Mouse (Mus musculus): ENCODE measurements at regions not wholly inside any gene's neighbourhood (a gene's known extent, or its start where the extent isn't known, plus 50 kb on each side); places are given as distances from the start of the nearest gene placed in this dataset.

DNA sequence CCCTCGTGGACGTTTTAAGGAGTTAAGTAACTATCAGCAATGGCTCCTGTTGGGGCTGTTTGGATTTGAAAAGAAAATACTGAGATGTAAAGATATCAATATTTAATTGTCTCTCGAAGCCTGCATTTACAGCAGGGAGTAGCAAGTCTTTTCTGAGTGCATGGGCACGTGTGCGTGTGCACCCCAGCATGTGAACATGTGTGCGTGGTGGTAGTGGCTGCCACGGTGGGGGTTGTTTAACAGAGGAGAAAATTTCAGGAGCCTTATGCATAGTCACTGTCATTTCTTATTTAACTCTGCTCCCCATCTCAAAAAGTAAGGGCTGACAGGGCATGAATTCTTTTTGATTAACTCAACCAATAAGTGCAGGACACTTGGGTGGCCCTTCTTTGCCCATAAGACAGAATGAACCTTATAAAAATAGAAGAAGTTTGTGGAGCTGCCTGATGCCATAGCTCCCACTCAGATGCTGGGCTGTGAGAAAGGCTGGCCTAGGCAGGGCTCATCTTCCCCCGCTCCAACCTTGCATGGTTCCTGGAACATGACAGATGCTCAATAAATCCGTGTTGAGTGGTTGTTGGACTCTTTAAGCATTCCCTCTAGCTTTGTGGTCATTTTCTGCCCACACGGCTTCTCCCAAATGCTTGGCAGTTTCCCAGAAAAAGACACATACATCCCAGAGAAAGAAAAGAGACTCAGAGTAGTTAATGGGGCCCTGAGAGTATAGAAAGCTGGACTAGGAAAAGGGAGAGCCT lies 294.2 kb upstream of the Gm4791 start:
- Histone ChIP-seq H3K4me1 (ENCODE audit: control insufficient read depth, insufficient read depth, low read length) (no peaks in the 10 kb centered on the region), H3K27ac (ENCODE audit: insufficient read depth, low read depth, low read length) (no peak overlapping the region), H3K4me3 (ENCODE audit: insufficient read depth, low read length) (no peak overlapping the region)
- no peak for TF ChIP-seq POLR2A (IDR thresholded peaks at IDR 0.05; ENCODE audit: borderline replicate concordance, low read depth, low read length)
- TF ChIP-seq CTCF (IDR thresholded peaks at IDR 0.05; ENCODE audit: low read depth, low read length): no peak

DNA sequence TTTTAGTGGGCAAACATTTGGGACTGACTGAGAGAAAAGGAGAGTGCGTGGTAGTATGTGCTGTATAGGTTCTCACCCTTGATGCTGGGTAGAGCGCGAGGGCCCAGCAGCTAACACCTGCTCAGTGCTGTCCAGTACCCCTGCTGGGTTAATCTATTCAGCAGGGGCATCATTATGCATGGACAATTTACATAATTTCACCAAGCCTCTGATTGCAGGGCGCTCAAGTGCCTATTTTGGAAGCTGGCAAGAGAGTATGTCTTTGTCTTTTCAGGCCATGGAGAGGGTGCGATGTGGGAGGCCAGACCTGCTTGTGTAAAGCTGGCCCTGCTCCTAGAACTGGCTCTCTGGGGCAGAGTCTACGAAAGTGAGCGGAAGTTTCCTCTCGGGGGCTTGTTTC lies 294.9 kb upstream of the Gm4791 start:
- Histone ChIP-seq H3K4me1 (ENCODE audit: control insufficient read depth, insufficient read depth, low read length) (no peaks in the 10 kb centered on the region), H3K4me3 (ENCODE audit: insufficient read depth, low read length) (no peak overlapping the region), H3K27ac (ENCODE audit: insufficient read depth, low read depth, low read length) (no peak overlapping the region)
- TF ChIP-seq CTCF (IDR thresholded peaks at IDR 0.05; ENCODE audit: low read depth, low read length) (no peak), POLR2A (IDR thresholded peaks at IDR 0.05; ENCODE audit: borderline replicate concordance, low read depth, low read length) (no peak)

DNA sequence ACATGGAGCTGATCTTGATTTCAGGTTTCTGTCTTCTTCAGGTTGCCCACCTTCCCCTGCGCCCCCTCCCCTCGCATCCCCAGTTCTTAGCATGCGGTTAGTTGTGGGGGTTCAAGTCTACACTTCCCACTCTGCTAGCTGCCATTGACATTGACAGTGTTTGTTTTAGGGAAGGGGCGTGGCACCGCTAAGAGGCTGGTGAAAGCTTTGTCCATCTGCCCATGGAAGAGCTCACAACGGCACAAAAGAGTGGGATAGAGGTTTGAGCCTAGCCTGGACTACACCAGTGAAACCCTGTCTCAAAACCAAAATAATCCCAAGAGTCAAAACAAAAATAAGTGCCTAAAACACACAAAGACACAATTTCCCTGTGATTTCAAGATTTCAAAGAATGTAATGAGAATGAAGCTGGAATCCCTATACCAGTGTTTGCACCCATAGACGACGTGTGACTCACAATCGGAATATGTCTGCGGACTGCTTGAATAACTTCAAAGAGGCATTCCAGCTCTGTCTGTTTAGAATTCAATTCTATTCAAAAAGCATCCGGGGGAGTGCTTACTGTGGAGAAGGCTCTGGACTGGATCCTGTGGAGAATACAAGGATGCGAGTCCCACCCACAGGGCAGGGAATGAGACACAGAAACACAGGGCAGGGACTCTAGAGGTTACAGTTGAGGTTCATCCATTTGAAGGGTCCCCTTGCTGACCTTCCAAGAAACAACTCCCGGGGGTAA lies 295.5 kb upstream of the Gm4791 start:
- TF ChIP-seq POLR2A (IDR thresholded peaks at IDR 0.05; ENCODE audit: borderline replicate concordance, low read depth, low read length) (no peak), CTCF (IDR thresholded peaks at IDR 0.05; ENCODE audit: low read depth, low read length) (no peak)
- H3K27ac ChIP-seq (ENCODE audit: insufficient read depth, low read depth, low read length): no peak overlapping the region
- H3K4me3 ChIP-seq (ENCODE audit: insufficient read depth, low read length): no peak overlapping the region
- H3K4me1 ChIP-seq (ENCODE audit: control insufficient read depth, insufficient read depth, low read length): no peaks in the 10 kb centered on the region

DNA sequence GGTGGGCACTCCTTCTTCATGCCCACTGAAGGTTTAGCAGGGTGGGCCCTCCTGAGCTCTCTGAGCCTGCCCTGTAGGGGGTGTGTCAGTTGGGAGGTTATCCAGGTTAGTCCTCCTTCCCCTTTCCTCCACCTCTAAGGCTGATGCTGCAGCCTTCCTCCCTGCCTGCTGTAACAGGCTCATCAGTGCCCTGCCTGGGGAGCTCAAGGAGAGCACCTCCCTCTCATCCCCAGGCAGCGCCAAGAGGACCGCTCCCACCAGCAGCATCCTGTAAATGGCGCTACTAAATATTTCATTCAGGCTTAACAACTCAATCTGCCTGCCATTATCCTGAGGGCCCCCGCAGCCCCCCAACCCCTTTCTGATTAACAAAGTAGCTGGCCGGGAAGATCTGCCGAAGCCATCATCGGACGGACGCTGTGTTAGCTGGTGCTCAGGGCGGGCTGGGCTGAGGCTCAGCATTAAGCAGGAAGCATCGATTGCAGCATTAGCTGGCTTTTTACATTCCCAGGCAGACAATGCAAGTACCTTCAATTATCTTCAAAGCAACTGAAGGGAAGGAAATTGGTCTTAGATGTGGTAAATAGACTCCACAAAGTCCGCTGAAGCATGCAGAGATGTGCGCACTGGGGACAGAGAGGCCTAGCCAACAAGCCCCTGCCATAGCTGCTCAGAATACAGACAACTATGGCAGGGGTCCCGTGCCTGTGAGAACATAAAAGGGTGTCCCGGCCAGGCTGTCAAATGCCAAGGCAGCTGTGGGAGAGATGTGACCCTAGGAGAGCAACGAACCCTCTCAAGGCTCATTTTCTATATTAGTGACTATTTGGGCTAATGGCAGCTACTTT lies 296.3 kb upstream of the Gm4791 start:
- Histone ChIP-seq H3K27ac (ENCODE audit: insufficient read depth, low read depth, low read length) (no peak overlapping the region), H3K4me1 (ENCODE audit: control insufficient read depth, insufficient read depth, low read length) (no peaks in the 10 kb centered on the region), H3K4me3 (ENCODE audit: insufficient read depth, low read length) (no peak overlapping the region)
- TF ChIP-seq POLR2A (IDR thresholded peaks at IDR 0.05; ENCODE audit: borderline replicate concordance, low read depth, low read length) (no peak), CTCF (IDR thresholded peaks at IDR 0.05; ENCODE audit: low read depth, low read length) (no peak)

DNA sequence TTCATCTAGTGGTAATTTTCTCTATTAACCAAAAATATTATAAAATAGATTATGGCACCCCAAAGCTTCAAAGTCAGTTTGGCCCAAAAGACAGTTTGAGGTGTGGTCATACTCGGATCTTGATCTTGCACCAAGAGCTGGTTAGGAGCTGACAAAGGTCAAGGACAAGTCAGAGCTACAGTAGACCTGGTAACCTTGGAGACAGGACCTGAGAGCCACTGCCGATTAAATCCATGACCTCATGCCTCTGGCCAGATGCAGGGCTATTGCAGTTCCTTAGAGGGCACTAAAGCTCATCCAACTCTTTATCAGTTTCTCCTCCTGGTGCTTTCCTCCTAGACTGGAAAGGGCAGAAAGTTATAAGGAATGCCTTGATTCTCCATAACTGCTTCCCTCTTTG lies 302.4 kb upstream of the Gm4791 start:
- TF ChIP-seq CTCF (IDR thresholded peaks at IDR 0.05; ENCODE audit: low read depth, low read length): no peak
- TF ChIP-seq POLR2A (IDR thresholded peaks at IDR 0.05; ENCODE audit: borderline replicate concordance, low read depth, low read length): no peak
- Histone ChIP-seq H3K27ac (ENCODE audit: insufficient read depth, low read depth, low read length) (no peak overlapping the region), H3K4me3 (ENCODE audit: insufficient read depth, low read length) (no peak overlapping the region), H3K4me1 (ENCODE audit: control insufficient read depth, insufficient read depth, low read length) (no peaks in the 10 kb centered on the region)

DNA sequence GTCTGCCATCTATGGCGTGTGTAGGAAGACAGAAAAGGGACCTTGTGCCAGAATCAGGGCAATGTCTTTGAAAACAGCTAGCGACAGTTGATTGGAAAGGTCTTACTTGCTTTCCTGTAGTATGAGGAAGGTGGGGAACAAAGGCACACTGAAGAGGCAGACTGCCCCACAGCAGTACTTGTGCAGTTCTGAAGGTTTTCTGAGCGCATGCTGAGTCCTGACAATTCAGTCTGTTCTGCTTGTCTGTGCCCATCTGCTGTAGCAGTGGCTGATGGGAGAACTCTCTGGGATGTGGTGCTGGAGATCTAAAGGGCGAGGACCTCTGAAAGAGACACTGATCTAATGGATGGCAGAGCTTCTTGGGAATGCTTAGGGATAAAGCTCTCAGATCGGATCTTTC lies 309.2 kb upstream of the Gm4791 start:
- Histone ChIP-seq H3K4me3 (ENCODE audit: insufficient read depth, low read length) (no peak overlapping the region), H3K27ac (ENCODE audit: insufficient read depth, low read depth, low read length) (no peak overlapping the region), H3K4me1 (ENCODE audit: control insufficient read depth, insufficient read depth, low read length) (no peaks in the 10 kb centered on the region)
- no peak for TF ChIP-seq CTCF (IDR thresholded peaks at IDR 0.05; ENCODE audit: low read depth, low read length)
- TF ChIP-seq POLR2A (IDR thresholded peaks at IDR 0.05; ENCODE audit: borderline replicate concordance, low read depth, low read length): no peak

DNA sequence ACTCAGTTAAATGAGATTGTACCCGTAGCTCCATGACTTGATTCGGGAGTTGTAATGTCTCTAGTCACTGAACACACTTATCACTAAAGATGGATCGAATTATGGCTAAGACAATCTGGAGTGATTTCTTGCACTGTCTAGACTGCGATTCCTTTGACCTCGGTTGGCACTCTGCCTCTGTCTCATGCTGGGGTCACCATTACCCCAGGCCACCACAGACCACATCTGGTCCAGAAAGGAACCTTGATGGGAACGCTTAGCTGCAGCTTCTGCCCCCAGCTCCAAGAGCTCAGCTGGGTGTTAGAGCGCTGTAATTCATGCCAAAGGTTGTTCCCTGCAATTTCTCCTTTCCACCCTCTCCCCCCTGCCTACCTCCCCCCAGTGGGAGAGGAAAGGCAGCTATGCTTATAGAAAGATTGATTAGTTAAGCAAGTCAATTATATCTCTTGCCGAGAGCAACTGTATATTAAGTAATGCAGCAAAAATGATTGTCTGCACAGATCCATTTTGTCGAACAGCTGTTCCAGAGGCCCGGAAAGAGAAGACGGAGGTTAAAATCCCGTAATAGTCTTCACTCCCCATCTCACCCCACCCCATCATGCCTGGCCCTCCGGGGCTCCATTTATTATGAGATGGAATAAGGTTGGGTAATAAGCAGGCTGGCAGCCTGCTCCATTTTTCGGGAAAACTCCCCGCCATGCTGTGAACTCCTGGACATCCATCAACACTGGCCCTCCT lies 314.3 kb upstream of the Gm4791 start:
- Histone ChIP-seq H3K27ac (ENCODE audit: insufficient read depth, low read depth, low read length) (no peak overlapping the region), H3K4me3 (ENCODE audit: insufficient read depth, low read length) (no peak overlapping the region), H3K4me1 (ENCODE audit: control insufficient read depth, insufficient read depth, low read length) (no peaks in the 10 kb centered on the region)
- TF ChIP-seq CTCF (IDR thresholded peaks at IDR 0.05; ENCODE audit: low read depth, low read length): no peak
- TF ChIP-seq POLR2A (IDR thresholded peaks at IDR 0.05; ENCODE audit: borderline replicate concordance, low read depth, low read length): no peak

DNA sequence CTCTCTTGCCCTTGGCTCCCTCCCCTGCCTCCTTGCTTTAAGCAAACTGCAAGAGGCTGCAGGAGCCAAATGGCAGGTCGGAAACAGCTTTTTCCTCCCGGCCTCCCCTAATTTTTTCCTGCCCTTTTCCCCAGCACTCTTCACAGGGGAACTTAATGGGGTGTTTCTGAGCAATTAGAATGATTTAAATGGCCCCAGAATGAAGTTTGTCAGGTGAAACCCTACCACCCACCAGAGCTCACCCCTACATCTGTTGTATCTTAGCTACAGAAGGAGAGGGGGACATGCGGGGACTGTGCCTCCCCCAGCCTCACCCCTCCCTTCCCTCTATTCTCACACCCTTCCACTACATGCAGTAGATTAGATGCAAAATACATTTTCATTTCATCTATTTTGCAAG lies 326.5 kb upstream of the Gm4791 start:
- TF ChIP-seq POLR2A (IDR thresholded peaks at IDR 0.05; ENCODE audit: borderline replicate concordance, low read depth, low read length) (no peak), CTCF (IDR thresholded peaks at IDR 0.05; ENCODE audit: low read depth, low read length) (no peak)
- Histone ChIP-seq H3K4me3 (ENCODE audit: insufficient read depth, low read length) (no peak overlapping the region), H3K4me1 (ENCODE audit: control insufficient read depth, insufficient read depth, low read length) (no peaks in the 10 kb centered on the region), H3K27ac (ENCODE audit: insufficient read depth, low read depth, low read length) (no peak overlapping the region)

DNA sequence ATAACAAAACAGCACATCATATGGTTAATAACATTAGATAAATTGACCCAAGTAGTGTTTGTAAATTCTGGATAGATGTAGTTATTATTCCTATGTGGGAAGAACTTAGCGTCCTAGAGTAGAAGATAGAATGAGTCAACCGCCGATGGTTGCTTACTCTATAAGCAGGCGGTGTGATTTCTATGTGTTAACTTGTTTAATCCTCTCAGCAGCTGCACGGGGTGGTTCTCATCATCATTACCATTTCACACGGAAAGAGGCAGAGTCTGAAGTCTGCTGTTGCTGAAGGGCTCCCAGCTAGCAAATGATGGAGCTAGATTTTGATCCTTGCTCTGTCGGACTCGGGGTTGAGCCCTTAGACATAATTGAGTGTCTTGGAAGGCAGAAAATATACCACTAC lies 334.6 kb upstream of the 4931429L15Rik start:
- Histone ChIP-seq H3K4me3 (ENCODE audit: insufficient read depth, low read length) (no peak overlapping the region), H3K4me1 (ENCODE audit: control insufficient read depth, insufficient read depth, low read length) (no peaks in the 10 kb centered on the region), H3K27ac (ENCODE audit: insufficient read depth, low read depth, low read length) (no peak overlapping the region)
- TF ChIP-seq POLR2A (IDR thresholded peaks at IDR 0.05; ENCODE audit: borderline replicate concordance, low read depth, low read length) (no peak), CTCF (IDR thresholded peaks at IDR 0.05; ENCODE audit: low read depth, low read length) (no peak)

All from bone marrow macrophage, adult 2 months (primary cell).